Mouse (Mus musculus) limb, embryonic 14.5 days (tissue): ENCODE measurements around the gene Grb14. TPM values are rescaled to one million over a fixed set of nuclear protein-coding genes. Genes with fewer than 3 reads are reported as not detected.

Experiments used
- ATAC-seq: fragments of 200-750 bp; cut with Nextera tagmentation; 2 replicates; pipeline ENCODE4 v1.8.0; 2017; ENCODE audit warnings: low read depth, moderate number of reproducible peaks, moderate TSS enrichment; ENCODE audit not compliant: low FRiP score
- DNase-seq: peaks from one replicate; pipeline ENCODE4 v3.0.0-alpha.2; 2015; ENCODE audit warnings: low spot score
- H3K27ac ChIP-seq: fragments of 300-500 bp; sonication (generic); replicated peaks from 2 replicates; pipeline ENCODE4 v1.5.1; 2014; ENCODE audit warnings: low read depth, mild to moderate bottlenecking, low read length, moderate library complexity, mixed read lengths
- H3K27me3 ChIP-seq: fragments of 300-500 bp; sonication (generic); 2 replicates; pipeline ENCODE4 v1.6.1; 2014; ENCODE audit warnings: low read length, mixed read lengths; ENCODE audit not compliant: control insufficient read depth, insufficient read depth
- H3K36me3 ChIP-seq: fragments of 300-500 bp; sonication (generic); 2 replicates; pipeline ENCODE4 v1.6.1; 2014; ENCODE audit warnings: mild to moderate bottlenecking, low read length, moderate library complexity, mixed read lengths; ENCODE audit not compliant: control insufficient read depth, insufficient read depth
- H3K4me1 ChIP-seq: fragments of 300-500 bp; sonication (generic); 2 replicates; pipeline ENCODE4 v1.6.1; 2014; ENCODE audit warnings: antibody characterized with exemption, low read length, mixed read lengths; ENCODE audit not compliant: control insufficient read depth, insufficient read depth
- H3K4me2 ChIP-seq: fragments of 300-500 bp; sonication (generic); replicated peaks from 2 replicates; pipeline ENCODE4 v1.6.1; 2014; ENCODE audit warnings: low read depth, mild to moderate bottlenecking, low read length, moderate library complexity; ENCODE audit not compliant: severe bottlenecking
- H3K4me3 ChIP-seq: fragments of 300-500 bp; sonication (generic); replicated peaks from 2 replicates; pipeline ENCODE4 v1.5.1; 2014; ENCODE audit warnings: low read length
- H3K9ac ChIP-seq: fragments of 300-500 bp; sonication (generic); 2 replicates; pipeline ENCODE4 v1.6.1; 2014; ENCODE audit warnings: mild to moderate bottlenecking, low read depth, low read length, moderate library complexity; ENCODE audit not compliant: severe bottlenecking
- H3K9me3 ChIP-seq: fragments of 300-500 bp; sonication (generic); 2 replicates; pipeline ENCODE4 v1.6.1; 2016; ENCODE audit warnings: low read length; ENCODE audit not compliant: control insufficient read depth
- POLR2A ChIP-seq: fragments of 200-500 bp; IDR thresholded peaks from 2 replicates; pipeline ENCODE4 v1.8.0; 2012; ENCODE audit warnings: inconsistent platforms, mild to moderate bottlenecking, moderate library complexity, borderline replicate concordance; ENCODE audit not compliant: insufficient read depth, insufficient read length; ENCODE audit errors: extremely low read depth
- WGBS: fragments of 180-500 bp; shearing (Covaris S2); extraction: QIAGEN DNeasy Blood & Tissue Kit; methylation state at CpG from one replicate; pipeline ENCODE4 v1.1.7; 2014; 5-methylcytosine and 5-hydroxymethylcytosine counted together
- polyA plus RNA-seq, 2 experiments: library from polyadenylated mRNA; depleted of rRNA in 1 of 2; stranded (reverse) in 1 of 2; unstranded in 1 of 2; fragments of >200 nt; fragmentation: Nextera tagmentation in 1 of 2; extraction: Ambion mirVana in 1 of 2; gene quantifications; 2 replicates each; pipeline versions ENCODE4 v1.2.1 to v1.2.3; 2012 to 2014

Gene Grb14
- polyA plus RNA-seq, 2 experiments: 3.3 to 6.5 TPM

- H3K4me3 ChIP-seq: no peak overlapping the region
- no peak overlapping the region for H3K27ac ChIP-seq
- H3K27me3 ChIP-seq: no peaks in the 10 kb centered on the region
- no peak overlapping the region for H3K4me2 ChIP-seq
- TF ChIP-seq POLR2A: no peak
- no peaks in the 10 kb centered on the region for H3K4me1 ChIP-seq
- ATAC-seq (no peak), DNase-seq (no peak)
- H3K9ac ChIP-seq: no peak overlapping the region
- 70% methylated on average over 6 of the region's 6 CpGs for WGBS
- H3K36me3 ChIP-seq: no peaks in the 10 kb centered on the region
- H3K9me3 ChIP-seq: no peaks in the 10 kb centered on the region
Measured at GRCm38 (mm10) chr2:64966323-64966722, 58.5 kb downstream of the Grb14 start.

GRCm38 (mm10) chr2:64965227-64965864 lies 59.4 kb downstream of the Grb14 start:
- H3K27ac ChIP-seq: no peak overlapping the region
- H3K9me3 ChIP-seq: no peaks in the 10 kb centered on the region
- no peak overlapping the region for H3K4me2 ChIP-seq
- H3K27me3 ChIP-seq: no peaks in the 10 kb centered on the region
- ATAC-seq (peak; percentile 70), DNase-seq (peak; percentile 70)
- no peak overlapping the region for H3K9ac ChIP-seq
- WGBS: 26% methylated on average over 5 of the region's 5 CpGs
- H3K36me3 ChIP-seq: no peaks in the 10 kb centered on the region
- no peak overlapping the region for H3K4me3 ChIP-seq
- no peak for TF ChIP-seq POLR2A
- H3K4me1 ChIP-seq: no peaks in the 10 kb centered on the region

- WGBS: 81% methylated on average over 4 of the region's 4 CpGs
- Histone ChIP-seq H3K9ac (no peak overlapping the region), H3K27me3 (no peaks in the 10 kb centered on the region), H3K36me3 (no peaks in the 10 kb centered on the region), H3K4me1 (no peaks in the 10 kb centered on the region), H3K9me3 (no peaks in the 10 kb centered on the region), H3K4me3 (no peak overlapping the region), H3K4me2 (no peak overlapping the region), H3K27ac (no peak overlapping the region)
- DNase-seq: no peak
- TF ChIP-seq POLR2A: no peak
- ATAC-seq: no peak
Measured at GRCm38 (mm10) chr2:64962196-64962595, 62.6 kb downstream of the Grb14 start.

GRCm38 (mm10) chr2:64961381-64961780 lies 63.4 kb downstream of the Grb14 start:
- WGBS: 87% methylated on average over 3 of the region's 3 CpGs
- ATAC-seq (no peak), DNase-seq (no peak)
- H3K9ac ChIP-seq: no peak overlapping the region
- H3K27ac ChIP-seq: no peak overlapping the region
- no peak overlapping the region for H3K4me2 ChIP-seq
- H3K4me1 ChIP-seq: no peaks in the 10 kb centered on the region
- TF ChIP-seq POLR2A: no peak
- H3K9me3 ChIP-seq: no peaks in the 10 kb centered on the region
- H3K4me3 ChIP-seq: no peak overlapping the region
- H3K36me3 ChIP-seq: no peaks in the 10 kb centered on the region
- no peaks in the 10 kb centered on the region for H3K27me3 ChIP-seq

- Histone ChIP-seq H3K9me3 (no peaks in the 10 kb centered on the region), H3K27me3 (no peaks in the 10 kb centered on the region), H3K27ac (no peak overlapping the region), H3K4me3 (no peak overlapping the region), H3K9ac (no peak overlapping the region), H3K36me3 (no peaks in the 10 kb centered on the region), H3K4me1 (no peaks in the 10 kb centered on the region), H3K4me2 (no peak overlapping the region)
- DNase-seq (no peak), ATAC-seq (no peak)
- no peak for TF ChIP-seq POLR2A
- WGBS: 74% methylated on average over 4 of the region's 4 CpGs
Measured at GRCm38 (mm10) chr2:64959657-64960056, 65.1 kb downstream of the Grb14 start.
